Mouse (Mus musculus): ENCODE data around the gene Fam129a.

DNA sequence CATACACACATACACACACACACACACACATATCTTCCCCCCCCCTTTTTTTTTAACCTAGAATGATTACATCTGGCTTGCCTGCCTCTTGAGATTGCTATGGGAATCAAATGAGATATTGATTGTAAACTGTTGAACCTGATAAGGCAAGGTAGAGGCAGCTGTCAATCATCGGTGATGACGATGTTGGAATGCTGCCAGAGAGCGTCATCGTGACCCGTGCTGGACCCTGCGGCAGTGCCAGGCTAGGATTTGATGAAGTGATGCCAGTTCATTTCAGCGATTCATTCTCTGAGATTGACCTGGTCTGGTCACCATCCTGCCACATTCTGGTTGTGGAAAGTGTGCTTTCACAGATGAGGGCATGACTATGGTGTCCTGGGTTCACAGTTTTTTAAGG is 108.2 kb downstream of the Fam129a start:
- no peak for TF ChIP-seq CTCF (IDR thresholded peaks at IDR 0.05)
- TF ChIP-seq EP300 (IDR thresholded peaks at IDR 0.05), result no peak

Measured in lung, postnatal 0 days (tissue).